In the genomic region with DNA sequence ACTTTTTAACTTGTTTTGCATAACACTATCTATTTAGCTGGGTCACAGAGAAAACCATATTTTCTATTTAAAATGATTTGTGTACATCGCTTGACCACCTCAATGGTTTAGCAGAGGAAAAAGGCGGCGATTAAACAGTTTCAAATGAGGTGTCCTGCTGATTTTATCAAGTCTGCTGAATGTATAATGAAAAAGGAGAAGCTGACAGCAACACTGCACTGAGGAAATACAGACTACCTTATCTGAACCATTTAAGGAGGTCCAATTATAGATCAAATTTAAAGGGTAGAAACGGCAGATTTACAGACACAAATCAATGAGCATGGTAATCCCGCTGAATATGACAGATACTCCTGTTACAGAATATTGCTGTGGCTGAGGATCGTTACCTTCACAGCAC, we compare ENCODE assay signal across 17 mouse cellular contexts. TPM values are rescaled to one million over a fixed set of nuclear protein-coding genes. Genes with fewer than 3 reads are reported as not detected.
DNase-seq lines count a peak whose midpoint lies in the region; ATAC-seq and TF ChIP-seq lines count a peak whose summit lies in the region.
"Had no signal": no experiment of that assay in that cellular context is flagged by ENCODE, and none has a peak within 500 bp of the region (broad histone marks: within the 10 kb centered on the region; RNA-seq: fewer than 3 reads in every experiment).

No protein-coding gene starts in this region.

- 77% methylated on average over 6 of the region's 6 CpGs for WGBS in hindbrain, embryonic 11.5 days
- 59% methylated on average over 6 of the region's 6 CpGs for WGBS in hindbrain, embryonic 16.5 days
- WGBS in hindbrain, postnatal 0 days: 64% methylated on average over 6 of the region's 6 CpGs

- peak; percentile 23 to 44; a peak in 3 of 4 replicates for TF ChIP-seq EP300 in MEL (IDR thresholded peaks at IDR 0.05; ENCODE audit: low read depth in 1 of 2, low read length in 2 of 2)

- H3K4me3 ChIP-seq in hindbrain, embryonic 11.5 days (ENCODE audit: low read depth, low read length): no peak overlapping the region
- no peak overlapping the region for H3K4me3 ChIP-seq in hindbrain, embryonic 16.5 days (ENCODE audit: low read length)
- H3K4me3 ChIP-seq in MEL (ENCODE audit: control insufficient read depth in 1 of 2, insufficient read depth in 1 of 2, low read depth in 2 of 2, low read length in 2 of 2): no peak overlapping the region
- no peak overlapping the region for H3K4me3 ChIP-seq in hindbrain, postnatal 0 days (ENCODE audit: low read length)
- H3K4me3 ChIP-seq: heart, embryonic 15.5 days; kidney, embryonic 15.5 days; liver, embryonic 13.5 days had no signal

- peaks cover 14% of the 10 kb centered on the region for H3K79me2 ChIP-seq in MEL (ENCODE audit: control insufficient read depth, insufficient read depth, low read length, poor library complexity)

- no peak for TF ChIP-seq CTCF in MEL (IDR thresholded peaks at IDR 0.05 in 2 of 3, conservative IDR thresholded peaks at IDR 0.05 in 1 of 3; ENCODE audit: control insufficient read depth in 1 of 3, insufficient read depth in 1 of 3, low read depth in 2 of 3, low read length in 3 of 3, poor library complexity in 1 of 3, severe bottlenecking in 1 of 3)
- TF ChIP-seq CTCF in hindbrain, postnatal 0 days (IDR thresholded peaks at IDR 0.05; ENCODE audit: low read depth): no peak

- TF ChIP-seq POLR2A in MEL (IDR thresholded peaks at IDR 0.05; ENCODE audit: control insufficient read depth in 1 of 2, insufficient read depth in 1 of 2, low read depth in 1 of 2, low read length in 2 of 2, poor library complexity in 1 of 2): no peak

- H3K9me3 ChIP-seq in hindbrain, embryonic 11.5 days (ENCODE audit: control insufficient read depth, low read length): no peaks in the 10 kb centered on the region
- H3K9me3 ChIP-seq in hindbrain, embryonic 16.5 days (ENCODE audit: control insufficient read depth, low read length): no peaks in the 10 kb centered on the region
- no peaks in the 10 kb centered on the region for H3K9me3 ChIP-seq in MEL (replicated peaks; ENCODE audit: insufficient read depth, low read length)
- no peaks in the 10 kb centered on the region for H3K9me3 ChIP-seq in hindbrain, postnatal 0 days (ENCODE audit: low read length)
- H3K9me3 ChIP-seq: heart, embryonic 15.5 days; kidney, embryonic 15.5 days; liver, embryonic 13.5 days had no signal

- TF ChIP-seq RAD21 in MEL (IDR thresholded peaks at IDR 0.05; ENCODE audit: low read depth, low read length): no peak

- no peak for DNase-seq in hindbrain, embryonic 11.5 days (ENCODE audit: low spot score)
- DNase-seq in MEL (ENCODE audit: low read depth, low spot score): peak; percentile 52
- DNase-seq in MN1 (ENCODE audit: low spot score): peak; percentile 44
- DNase-seq in hindbrain, postnatal 0 days (ENCODE audit: low spot score): no peak
- no peak for DNase-seq in cerebellum, postnatal 36 days
- DNase-seq in testis, postnatal 10 days (ENCODE audit: low spot score): no peak
- DNase-seq: adrenal gland, adult 8-10 months; kidney, postnatal 4 days; liver, embryonic 13.5 days; lung, embryonic 14.5 days; lung, postnatal 36 days; thymus, postnatal 36 days had no signal

- no peaks in the 10 kb centered on the region for H3K36me3 ChIP-seq in hindbrain, embryonic 11.5 days (ENCODE audit: control insufficient read depth, insufficient read depth, low read length)
- no peaks in the 10 kb centered on the region for H3K36me3 ChIP-seq in hindbrain, embryonic 16.5 days (ENCODE audit: control insufficient read depth, insufficient read depth, low read length)
- peaks cover 16 to 38% of the 10 kb centered on the region in 2 experiments for H3K36me3 ChIP-seq in MEL (ENCODE audit: control insufficient read depth in 1 of 2, insufficient read depth in 2 of 2, low read length in 2 of 2)
- H3K36me3 ChIP-seq in hindbrain, postnatal 0 days (ENCODE audit: insufficient read depth, low read length): no peaks in the 10 kb centered on the region

- H3K9ac ChIP-seq in hindbrain, embryonic 11.5 days (ENCODE audit: low read depth, low read length): 0 out of 2 replicates have a peak overlapping the region, but pooled peaks have one; percentile 12
- no peak overlapping the region for H3K9ac ChIP-seq in hindbrain, embryonic 16.5 days (ENCODE audit: low read depth, low read length)
- no peak overlapping the region for H3K9ac ChIP-seq in MEL (ENCODE audit: control insufficient read depth, low read depth, low read length, poor library complexity, severe bottlenecking)
- H3K9ac ChIP-seq in hindbrain, postnatal 0 days (replicated peaks; ENCODE audit: low read length): no peak overlapping the region
- H3K9ac ChIP-seq: heart, embryonic 15.5 days; kidney, embryonic 15.5 days; liver, embryonic 13.5 days; lung, embryonic 14.5 days had no signal

- ATAC-seq in hindbrain, embryonic 11.5 days (ENCODE audit: low FRiP score): no peak
- ATAC-seq in hindbrain, embryonic 16.5 days: no peak
- ATAC-seq in hindbrain, postnatal 0 days: no peak
- ATAC-seq: intestine, postnatal 0 days; Patski had no signal

- no peaks in the 10 kb centered on the region for H3K27me3 ChIP-seq in hindbrain, embryonic 11.5 days (ENCODE audit: control insufficient read depth, insufficient read depth, low read length)
- H3K27me3 ChIP-seq in hindbrain, embryonic 16.5 days (replicated peaks; ENCODE audit: control insufficient read depth, insufficient read depth, low read length): no peaks in the 10 kb centered on the region
- H3K27me3 ChIP-seq in MEL (ENCODE audit: control insufficient read depth in 1 of 2, insufficient read depth in 2 of 2, low read length in 2 of 2): no peaks in the 10 kb centered on the region
- H3K27me3 ChIP-seq in hindbrain, postnatal 0 days (ENCODE audit: insufficient read depth, low read length): no peaks in the 10 kb centered on the region
- H3K27me3 ChIP-seq: heart, embryonic 15.5 days; kidney, embryonic 15.5 days; liver, embryonic 13.5 days; Patski had no signal

- no peak overlapping the region for H3K4me2 ChIP-seq in hindbrain, embryonic 11.5 days (replicated peaks; ENCODE audit: low read depth, low read length)
- no peak overlapping the region for H3K4me2 ChIP-seq in hindbrain, embryonic 16.5 days (ENCODE audit: low read length)
- no peak overlapping the region for H3K4me2 ChIP-seq in hindbrain, postnatal 0 days (ENCODE audit: low read depth, low read length)
- H3K4me2 ChIP-seq: heart, embryonic 15.5 days; kidney, embryonic 15.5 days; liver, embryonic 13.5 days; lung, embryonic 14.5 days had no signal

- H3K4me1 ChIP-seq in hindbrain, embryonic 11.5 days (replicated peaks; ENCODE audit: control insufficient read depth, insufficient read depth, low read length): peaks cover 6% of the 10 kb centered on the region; the same call in 1 of the 2 replicates
- peaks cover 22% of the 10 kb centered on the region for H3K4me1 ChIP-seq in hindbrain, embryonic 16.5 days (ENCODE audit: control insufficient read depth, insufficient read depth, low read depth, low read length)
- H3K4me1 ChIP-seq in MEL (ENCODE audit: control insufficient read depth in 1 of 2, insufficient read depth in 2 of 2, low read length in 2 of 2): peaks cover 14 to 29% of the 10 kb centered on the region in 2 experiments
- H3K4me1 ChIP-seq in hindbrain, postnatal 0 days (ENCODE audit: insufficient read depth, low read length): peaks cover 5% of the 10 kb centered on the region
- H3K4me1 ChIP-seq: kidney, embryonic 15.5 days had no signal

- 0 out of 2 replicates have a peak overlapping the region, but pooled peaks have one; percentile 59 for H3K27ac ChIP-seq in hindbrain, embryonic 11.5 days (ENCODE audit: low read depth, low read length)
- H3K27ac ChIP-seq in hindbrain, embryonic 16.5 days (ENCODE audit: low read depth, low read length): no peak overlapping the region
- no peak overlapping the region for H3K27ac ChIP-seq in MEL (ENCODE audit: control insufficient read depth, low read depth, low read length)
- H3K27ac ChIP-seq in hindbrain, postnatal 0 days: peak overlapping the region; percentile 37; the same call in 1 of the 2 replicates
- H3K27ac ChIP-seq: heart, embryonic 15.5 days; kidney, embryonic 15.5 days; liver, embryonic 13.5 days had no signal

TF ChIP-seq in MEL, 35 proteins besides CTCF, POLR2A, EP300 and RAD21:
- TF ChIP-seq TAL1 (IDR thresholded peaks at IDR 0.05; ENCODE audit: low read length) (no peak), GATA1 (IDR thresholded peaks at IDR 0.05; ENCODE audit: low read depth, low read length) (peak; percentile 77)
TF ChIP-seq in MEL: peak in this region for 1.

RNA-seq across cellular contexts. Expression of a gene that starts 29.4 kb away (rescaled TPM):
- polyA plus RNA-seq in hindbrain, embryonic 11.5 days (2014; fragmentation: Nextera tagmentation; extraction: Ambion mirVana): 355 and 367 TPM in 2 replicates
- polyA plus RNA-seq in hindbrain, embryonic 16.5 days (2015; fragmentation: Nextera tagmentation; extraction: Ambion mirVana): 273 and 299 TPM in 2 replicates
- total RNA-seq in MEL (2012; rRNA removed): 367 and 433 TPM in 2 replicates
- 100 to 1,000 TPM in 1 of 2 experiments, not detected in 1; 337 TPM for polyA plus RNA-seq in MEL (2012; ENCODE audit: insufficient read depth in 1 of 2, insufficient read length in 2 of 2, low read depth in 1 of 2, low replicate concordance in 2 of 2, missing spikeins in 1 of 2)
- total RNA-seq in hindbrain, postnatal 0 days (2014; rRNA removed): 172 and 178 TPM in 2 replicates
- 300 and 304 TPM in 2 replicates for polyA plus RNA-seq in hindbrain, postnatal 0 days (2015; fragmentation: Nextera tagmentation; extraction: Ambion mirVana)

Comparison
In these comparisons a context has a peak if more than half of its experiments do, and no peak if none do; other contexts are left out.
1. H3K27ac ChIP-seq: peak in hindbrain, embryonic 11.5 days (single experiment) and hindbrain, postnatal 0 days (single experiment); none in hindbrain, embryonic 16.5 days (single experiment) and MEL (single experiment).
2. DNase-seq: peak in MEL (single experiment) and MN1 (single experiment); none in hindbrain, embryonic 11.5 days (single experiment), hindbrain, postnatal 0 days (single experiment), cerebellum, postnatal 36 days (0 of 2) and testis, postnatal 10 days (single experiment).